Mouse (Mus musculus): Measurements from ENCODE around the gene Prkch.

- TF ChIP-seq CTCF (IDR thresholded peaks at IDR 0.05; ENCODE audit: borderline replicate concordance, insufficient read depth, low read depth, low read length): no peak
- TF ChIP-seq POLR2A (IDR thresholded peaks at IDR 0.05; ENCODE audit: borderline replicate concordance, insufficient read depth, low read length): no peak
These were observed 49.1 kb downstream of the Prkch start for GRCm38 (mm10) chr12:73633707-73634106.
